Mouse (Mus musculus) liver, adult (tissue): ENCODE measurements around the gene Alk.

Experiments used
- GATA4 ChIP-seq: IDR thresholded peaks from 2 replicates; pipeline ENCODE4 v1.6.1; 2014; ENCODE audit warnings: mild to moderate bottlenecking, low read length; ENCODE audit not compliant: insufficient replicate concordance

Gene Alk

DNA sequence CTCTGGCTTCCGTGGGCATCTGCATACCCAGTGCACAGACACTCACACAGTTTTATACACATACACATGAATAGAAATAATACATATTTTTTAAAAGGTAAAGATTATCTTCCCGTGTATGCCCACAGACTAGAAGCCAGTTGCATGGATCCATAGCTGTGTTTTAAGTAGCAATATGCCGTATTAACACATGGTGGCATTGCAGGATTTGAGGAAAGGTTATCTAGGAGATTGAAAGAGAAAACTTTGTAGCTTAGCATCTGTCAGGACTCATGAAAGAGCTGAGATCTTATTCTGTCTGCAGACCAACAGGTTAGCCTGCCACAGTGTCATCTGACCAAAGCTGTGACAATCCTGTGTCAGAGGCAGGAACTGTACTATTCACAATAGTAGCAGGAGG is 772.5 kb downstream of the Alk start:
- no peak for TF ChIP-seq GATA4

DNA sequence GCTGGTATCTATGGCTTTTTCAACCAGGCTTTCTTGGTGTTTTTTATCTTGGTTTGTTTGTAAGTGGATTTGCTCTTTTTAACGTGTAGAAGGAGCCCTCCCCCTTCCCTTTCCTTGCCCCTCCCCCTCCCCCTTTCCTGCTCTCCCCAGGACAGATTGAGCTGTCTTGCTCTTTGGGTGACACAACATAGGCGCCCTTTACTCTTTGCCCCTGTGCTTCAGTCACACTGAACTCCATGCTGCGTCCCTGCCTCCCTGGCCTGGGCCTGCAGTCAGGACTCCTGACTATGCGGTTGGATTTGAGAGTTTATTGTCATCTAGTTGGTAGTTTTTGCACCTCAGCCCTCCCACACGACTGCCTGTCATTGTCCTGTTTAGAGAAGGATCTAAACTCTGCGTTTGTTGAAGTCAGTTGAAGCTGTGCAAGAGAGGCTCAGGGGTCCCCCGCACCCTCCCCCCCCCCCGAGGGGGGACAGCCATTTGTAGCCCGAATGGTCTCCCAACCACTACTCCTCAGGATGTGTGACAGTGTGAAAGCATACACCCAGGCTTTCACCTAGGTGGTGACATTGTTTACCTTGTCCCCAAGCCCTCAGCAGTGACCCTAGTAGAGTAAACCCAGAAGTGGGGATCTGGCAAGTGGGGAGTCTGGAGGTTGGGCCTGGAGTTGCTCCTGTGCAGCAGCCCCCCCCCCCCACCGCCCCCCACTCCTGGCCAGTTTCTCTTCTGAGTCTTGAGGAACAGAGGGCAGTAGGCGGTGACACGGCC is 775.6 kb downstream of the Alk start:
- no peak for TF ChIP-seq GATA4

DNA sequence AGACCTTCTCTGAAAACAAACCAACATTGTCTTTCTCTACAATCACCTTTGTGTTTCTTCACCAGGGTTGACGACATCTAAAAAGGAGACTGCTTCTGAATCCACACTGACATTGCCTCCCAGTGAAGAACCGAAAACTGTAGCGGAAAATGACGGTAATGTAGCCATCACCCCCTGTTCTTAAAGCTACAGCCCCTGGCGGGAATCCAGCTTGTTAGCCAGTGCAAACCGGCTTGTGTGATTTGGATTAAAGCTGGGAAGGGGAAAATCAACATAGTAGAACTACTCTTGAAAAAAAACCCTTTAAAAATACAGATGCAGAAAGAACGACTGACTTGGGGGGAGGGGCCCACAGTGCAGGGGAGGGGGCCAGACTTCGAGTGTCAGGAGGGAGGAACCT is 776.8 kb downstream of the Alk start:
- TF ChIP-seq GATA4 = no peak

DNA sequence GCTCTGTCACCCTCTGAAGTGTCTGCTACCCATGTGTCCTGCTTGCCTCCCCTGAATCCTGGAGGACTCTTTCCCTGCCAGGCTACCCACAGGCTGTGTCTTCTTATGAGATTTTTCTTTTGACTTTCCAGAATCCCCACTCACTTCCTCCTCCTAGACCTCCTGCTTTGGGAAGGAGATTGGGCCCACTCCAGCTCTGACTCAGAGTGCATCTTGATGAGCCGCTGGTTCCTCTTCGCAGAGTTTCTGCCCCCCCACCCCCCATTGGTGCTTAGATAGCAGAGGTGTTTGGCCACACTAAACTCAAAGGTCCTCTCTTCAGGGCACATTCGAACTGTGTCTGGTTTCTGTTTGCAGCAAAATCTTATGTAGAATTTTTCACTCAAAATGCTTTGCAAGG is 777.8 kb downstream of the Alk start:
- TF ChIP-seq GATA4 = no peak

DNA sequence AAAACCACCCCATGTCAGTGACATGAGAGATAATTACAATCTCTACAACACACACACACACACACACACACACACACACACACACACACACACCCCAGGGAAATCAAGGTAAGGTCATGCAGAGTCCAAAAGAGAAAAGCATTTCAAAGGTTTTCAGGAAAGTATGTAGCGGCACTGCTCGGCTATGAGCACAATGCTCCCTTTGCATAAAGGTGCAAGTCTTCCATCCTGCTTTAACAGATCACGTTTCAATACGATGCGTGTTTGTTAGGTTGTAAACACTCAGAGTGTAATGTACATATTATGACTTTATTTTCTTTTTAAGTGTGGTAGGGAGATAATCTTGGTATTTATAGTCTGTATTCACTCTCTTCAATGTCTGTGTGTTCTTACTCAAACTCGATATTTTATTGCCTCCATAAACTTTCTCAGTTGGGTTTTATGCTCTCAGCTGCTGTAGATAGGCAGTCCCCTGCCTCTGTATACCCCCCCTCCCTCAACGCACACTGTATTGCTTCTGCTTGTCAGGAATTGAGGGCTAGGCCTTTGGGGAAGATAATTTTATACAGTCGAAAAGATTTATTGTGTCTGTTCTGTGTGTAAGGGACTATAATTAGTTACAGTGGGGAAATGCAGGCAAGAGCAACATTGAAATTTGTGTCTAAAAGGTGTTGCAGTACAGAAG is 780.7 kb downstream of the Alk start:
- no peak for TF ChIP-seq GATA4
